Mouse (Mus musculus): ENCODE results near the gene Nin. TPM values are rescaled to one million over a fixed set of nuclear protein-coding genes. Genes with fewer than 3 reads are reported as not detected.
A peak's percentile ranks its signal among the peaks of the same experiment; 100 is the strongest.

Nin gene
- polyA plus RNA-seq, 1 experiment from 2014 or later, result 9.1 TPM

DNA sequence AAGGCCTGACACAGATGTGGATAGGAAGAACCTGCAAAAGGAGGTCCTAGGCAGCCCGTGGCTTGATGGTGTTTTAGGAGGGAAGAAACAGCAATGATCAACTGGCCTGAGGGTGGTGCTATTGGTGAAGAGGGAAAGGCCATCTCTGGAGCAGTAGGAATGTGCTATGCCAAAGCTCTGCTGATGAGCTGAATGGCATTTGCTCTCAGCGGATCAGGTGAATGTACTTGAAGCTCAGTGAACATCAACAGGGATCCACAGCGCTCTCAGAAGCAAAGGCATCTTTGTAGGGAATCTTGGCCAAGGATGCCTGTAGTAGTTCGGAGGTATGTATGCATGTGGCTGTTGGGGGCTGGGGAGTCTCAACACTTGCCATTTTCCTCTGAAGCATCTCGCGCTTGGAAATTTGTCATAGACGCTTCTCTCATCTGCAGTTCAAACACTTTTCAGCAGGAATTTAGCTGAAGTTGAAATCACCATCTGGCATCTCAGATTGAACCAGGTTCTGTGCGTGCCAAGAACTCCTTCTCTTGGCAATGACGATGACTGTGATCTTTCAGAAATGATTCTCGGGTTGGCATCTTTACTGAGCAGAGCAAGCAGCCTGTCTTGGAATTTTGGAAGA, 5.3 kb upstream of the Nin start:
- Histone ChIP-seq H3K9ac (replicated peaks) (no peak overlapping the region), H3K27ac (replicated peaks) (no peak overlapping the region), H3K4me2 (no peak overlapping the region), H3K36me3 (no peaks in the 10 kb centered on the region), H3K4me3 (replicated peaks) (no peak overlapping the region), H3K27me3 (replicated peaks) (no peaks in the 10 kb centered on the region), H3K4me1 (no peaks in the 10 kb centered on the region), H3K9me3 (replicated peaks) (no peaks in the 10 kb centered on the region)
- no peak for ATAC-seq (ENCODE audit: low FRiP score)
- whole genome bisulfite sequencing, result 90% methylated on average over 10 of the region's 10 CpGs

DNA sequence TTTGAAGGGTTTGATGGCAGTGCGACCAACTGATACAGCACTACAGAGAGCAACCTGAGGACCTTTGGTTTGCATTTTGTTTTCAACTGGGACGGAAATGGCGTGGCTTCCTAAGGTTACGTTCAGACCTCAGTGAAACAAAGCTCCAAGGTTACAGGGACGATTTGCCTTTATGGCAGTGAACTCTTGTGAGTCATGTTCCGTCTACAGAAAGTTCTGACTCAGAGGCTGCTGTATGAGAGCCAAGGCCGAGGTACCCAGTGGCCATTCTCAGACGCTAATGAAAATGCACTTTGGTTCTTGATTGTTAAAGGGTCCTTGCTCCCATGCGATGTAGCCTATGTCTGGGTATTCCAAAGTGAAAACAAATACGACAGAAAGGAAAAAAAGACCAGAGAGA, 3.6 kb upstream of the Nin start:
- Histone ChIP-seq H3K4me2 (no peak overlapping the region), H3K4me1 (peaks cover 3% of the 10 kb centered on the region; the same call in 1 of the 2 replicates), H3K27ac (replicated peaks) (no peak overlapping the region), H3K36me3 (no peaks in the 10 kb centered on the region), H3K4me3 (replicated peaks) (no peak overlapping the region), H3K9me3 (replicated peaks) (no peaks in the 10 kb centered on the region), H3K9ac (replicated peaks) (no peak overlapping the region), H3K27me3 (replicated peaks) (no peaks in the 10 kb centered on the region)
- WGBS, result 94% methylated on average over 10 of the region's 10 CpGs
- no peak for ATAC-seq (ENCODE audit: low FRiP score)

DNA sequence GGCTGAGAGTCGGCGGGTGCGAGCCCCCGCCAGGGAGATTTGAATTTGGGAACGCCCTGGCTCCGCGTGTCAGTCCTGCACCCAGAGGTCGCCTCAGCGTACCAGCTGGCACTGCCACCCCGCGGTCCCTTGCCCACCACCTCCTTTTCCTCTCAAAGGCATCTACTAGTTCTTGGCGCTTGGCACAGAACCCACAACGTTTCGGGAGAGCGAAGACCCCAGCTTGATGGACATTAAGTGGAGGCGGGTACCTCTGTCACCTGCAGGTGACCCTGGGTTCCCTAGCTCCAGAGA, 1.5 kb downstream of the Nin start:
- 4% methylated on average over 11 of the region's 16 CpGs for WGBS

DNA sequence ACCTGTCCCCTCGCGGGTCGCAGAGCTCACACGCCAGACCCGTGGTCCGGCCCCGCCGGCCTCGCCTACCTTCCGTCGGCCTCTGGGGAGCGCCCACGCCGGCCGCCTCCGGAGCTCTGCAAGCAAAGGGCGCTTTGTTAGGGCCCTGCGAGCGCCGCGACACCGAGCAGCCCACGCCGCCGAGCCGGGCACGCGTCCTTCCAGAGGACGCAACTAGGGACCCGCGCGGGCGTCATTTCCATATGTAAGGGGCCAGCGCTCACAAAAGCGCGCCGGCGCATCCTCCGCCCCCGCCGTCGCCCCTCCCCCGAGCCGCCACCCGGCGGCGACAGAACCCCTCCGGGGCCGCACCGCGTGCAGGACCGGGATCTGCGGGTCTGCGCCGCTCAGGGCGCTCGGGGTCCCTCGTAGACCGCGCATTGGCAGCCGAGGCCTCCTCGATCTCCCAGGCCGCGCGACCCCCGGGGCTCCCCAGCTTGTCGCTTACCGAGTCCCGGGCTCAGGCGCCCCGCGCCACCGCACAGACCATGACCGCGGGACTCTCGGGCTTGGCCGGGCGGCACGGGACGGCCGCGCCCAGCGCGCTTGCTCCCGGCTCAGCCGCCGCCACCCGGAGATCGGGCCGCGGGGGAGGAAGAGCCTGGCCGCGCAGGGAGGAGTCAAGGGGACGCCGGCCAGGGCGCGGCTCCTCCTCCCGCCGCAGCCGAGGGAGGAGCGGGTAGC, 2.0 kb downstream of the Nin start:
- H3K4me2 ChIP-seq, result peak overlapping the region; percentile 86
- WGBS, result under 1% methylated on average over 84 of the region's 101 CpGs
- H3K36me3 ChIP-seq, result no peaks in the 10 kb centered on the region
- no peaks in the 10 kb centered on the region for H3K9me3 ChIP-seq (replicated peaks)
- no peaks in the 10 kb centered on the region for H3K27me3 ChIP-seq (replicated peaks)
- peak overlapping the region; percentile 90 for H3K27ac ChIP-seq (replicated peaks)
- peak overlapping the region; percentile 84 for H3K4me3 ChIP-seq (replicated peaks)
- peaks cover 50% of the 10 kb centered on the region for H3K4me1 ChIP-seq
- peak; percentile 85 for ATAC-seq (ENCODE audit: low FRiP score)
- peak overlapping the region; percentile 90 for H3K9ac ChIP-seq (replicated peaks)

More for the DNA sequence above, 1.5 kb downstream of the Nin start:
- no peaks in the 10 kb centered on the region for H3K36me3 ChIP-seq
- peak; percentile 50 for ATAC-seq (ENCODE audit: low FRiP score)
- H3K4me1 ChIP-seq, result peaks cover 45% of the 10 kb centered on the region
- peak overlapping the region; percentile 90 for H3K27ac ChIP-seq (replicated peaks)
- H3K9ac ChIP-seq (replicated peaks), result peak overlapping the region; percentile 90
- no peaks in the 10 kb centered on the region for H3K9me3 ChIP-seq (replicated peaks)
- no peaks in the 10 kb centered on the region for H3K27me3 ChIP-seq (replicated peaks)
- peak overlapping the region; percentile 86 for H3K4me2 ChIP-seq
- H3K4me3 ChIP-seq (replicated peaks), result peak overlapping the region; percentile 84

DNA sequence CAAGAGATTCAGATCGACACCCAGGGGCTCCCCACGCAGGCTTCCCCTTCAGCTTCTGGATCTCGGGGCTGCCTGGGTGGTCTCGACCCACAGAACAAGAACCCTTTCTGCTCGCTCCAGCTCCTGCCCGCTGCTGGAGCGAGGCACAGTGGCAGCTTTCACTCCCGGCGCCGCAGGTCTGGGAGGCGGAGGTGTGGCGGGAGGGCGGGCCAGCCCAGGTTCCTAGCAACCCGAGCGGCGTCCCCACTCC, 2.5 kb downstream of the Nin start:
- Histone ChIP-seq H3K4me1 (peaks cover 55% of the 10 kb centered on the region), H3K36me3 (no peaks in the 10 kb centered on the region), H3K9ac (replicated peaks) (peak overlapping the region; percentile 90), H3K4me3 (replicated peaks) (peak overlapping the region; percentile 84), H3K4me2 (peak overlapping the region; percentile 86), H3K27me3 (replicated peaks) (no peaks in the 10 kb centered on the region), H3K27ac (replicated peaks) (peak overlapping the region; percentile 90), H3K9me3 (replicated peaks) (no peaks in the 10 kb centered on the region)
- peak; percentile 69; the same call in 1 of the 2 replicates for ATAC-seq (ENCODE audit: low FRiP score)
- 0% methylated on average over 16 of the region's 16 CpGs for WGBS

DNA sequence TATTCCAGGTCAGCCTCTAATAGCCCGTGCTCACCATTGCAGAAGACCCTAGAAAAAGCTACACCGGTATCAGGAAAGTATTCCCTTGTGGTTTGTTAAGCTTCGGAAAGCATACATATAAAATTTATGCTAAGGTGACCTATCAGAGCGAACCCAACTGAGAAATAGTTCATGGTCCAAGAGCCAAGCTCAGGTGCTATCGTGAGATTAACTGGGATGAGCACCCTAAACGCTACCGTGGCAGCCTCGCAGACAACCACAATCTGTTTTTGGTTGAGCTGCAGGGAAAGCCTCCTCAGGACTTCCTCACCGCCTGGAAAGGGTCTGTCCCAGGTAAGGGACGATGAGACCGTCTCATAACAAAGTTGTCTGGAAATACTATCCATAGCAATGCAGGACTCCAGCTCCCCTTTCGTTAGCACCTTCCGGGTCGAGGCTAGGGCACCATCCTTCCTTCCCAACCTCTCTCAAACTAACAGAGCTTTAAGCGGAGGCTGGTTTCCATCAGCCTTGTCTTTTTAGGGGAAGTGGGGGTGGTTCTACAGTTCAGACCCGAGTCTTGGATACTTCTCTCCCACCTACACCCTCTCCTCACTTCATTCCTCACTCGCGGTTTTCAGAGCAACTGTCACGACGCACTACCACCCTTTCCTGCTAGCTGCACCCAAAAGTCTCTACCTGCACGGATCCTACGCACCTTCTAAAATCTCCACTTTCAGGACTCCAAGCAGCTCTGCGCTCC, 3.0 kb downstream of the Nin start:
- Histone ChIP-seq H3K27me3 (replicated peaks) (no peaks in the 10 kb centered on the region), H3K9ac (replicated peaks) (peak overlapping the region; percentile 90), H3K4me3 (replicated peaks) (peak overlapping the region; percentile 84), H3K27ac (replicated peaks) (peak overlapping the region; percentile 90), H3K4me2 (peak overlapping the region; percentile 86), H3K4me1 (peaks cover 58% of the 10 kb centered on the region), H3K36me3 (no peaks in the 10 kb centered on the region), H3K9me3 (replicated peaks) (no peaks in the 10 kb centered on the region)
- WGBS, result 6% methylated on average over 23 of the region's 23 CpGs
- ATAC-seq (ENCODE audit: low FRiP score), result peak; percentile 15; the same call in 1 of the 2 replicates

DNA sequence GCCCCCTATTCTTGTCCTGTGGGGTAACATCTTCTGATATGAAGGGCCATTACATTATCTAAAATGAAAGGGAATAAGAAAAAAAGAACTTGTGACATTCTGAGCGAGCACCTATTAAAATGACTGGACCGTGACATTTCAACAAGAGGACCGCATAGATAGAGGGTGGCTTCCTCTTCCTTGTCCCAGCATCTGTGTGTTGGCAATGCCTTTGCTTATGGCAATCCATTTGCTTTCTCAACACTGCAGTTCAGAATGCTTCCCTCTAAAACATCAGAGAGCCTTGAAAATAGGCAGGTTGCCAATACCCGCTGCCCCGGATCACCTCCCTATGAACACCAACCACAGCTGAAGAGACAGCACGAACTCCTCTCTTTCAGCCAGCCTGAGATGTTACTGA, 3.6 kb downstream of the Nin start:
- H3K9me3 ChIP-seq (replicated peaks), result no peaks in the 10 kb centered on the region
- H3K4me3 ChIP-seq (replicated peaks), result peak overlapping the region; percentile 84
- H3K4me2 ChIP-seq, result peak overlapping the region; percentile 86
- H3K4me1 ChIP-seq, result peaks cover 64% of the 10 kb centered on the region
- peak overlapping the region; percentile 90 for H3K27ac ChIP-seq (replicated peaks)
- ATAC-seq (ENCODE audit: low FRiP score), result no peak
- peak overlapping the region; percentile 90; the same call in 1 of the 2 replicates for H3K9ac ChIP-seq (replicated peaks)
- 29% methylated on average over 6 of the region's 6 CpGs for WGBS
- no peaks in the 10 kb centered on the region for H3K27me3 ChIP-seq (replicated peaks)
- no peaks in the 10 kb centered on the region for H3K36me3 ChIP-seq

DNA sequence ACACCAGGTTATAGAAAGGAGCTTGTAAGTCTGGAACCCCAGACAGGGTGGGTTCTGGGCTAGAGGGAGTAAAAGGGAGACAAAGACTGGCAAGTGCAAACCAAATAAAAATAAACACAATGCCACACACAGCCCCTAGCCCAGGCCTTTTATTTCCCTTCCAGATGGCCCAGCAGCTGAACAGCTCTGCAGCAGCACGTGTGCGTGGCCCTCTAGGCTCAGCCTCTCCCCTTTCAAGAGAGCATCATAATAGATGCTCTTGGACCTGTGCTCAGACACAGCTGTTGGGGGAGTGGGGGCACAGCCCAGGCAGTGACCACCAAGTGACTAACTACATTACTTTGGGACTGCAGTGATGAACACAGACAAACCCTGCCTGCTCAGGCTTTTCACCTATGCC, 5.4 kb downstream of the Nin start:
- no peak for ATAC-seq (ENCODE audit: low FRiP score)
- WGBS, result 18% methylated on average over 2 of the region's 2 CpGs
- no peaks in the 10 kb centered on the region for H3K36me3 ChIP-seq
- no peak overlapping the region for H3K4me3 ChIP-seq (replicated peaks)
- H3K9me3 ChIP-seq (replicated peaks), result no peaks in the 10 kb centered on the region
- H3K4me1 ChIP-seq, result peaks cover 73% of the 10 kb centered on the region
- no peak overlapping the region for H3K4me2 ChIP-seq
- H3K9ac ChIP-seq (replicated peaks), result no peak overlapping the region
- no peaks in the 10 kb centered on the region for H3K27me3 ChIP-seq (replicated peaks)
- H3K27ac ChIP-seq (replicated peaks), result no peak overlapping the region

DNA sequence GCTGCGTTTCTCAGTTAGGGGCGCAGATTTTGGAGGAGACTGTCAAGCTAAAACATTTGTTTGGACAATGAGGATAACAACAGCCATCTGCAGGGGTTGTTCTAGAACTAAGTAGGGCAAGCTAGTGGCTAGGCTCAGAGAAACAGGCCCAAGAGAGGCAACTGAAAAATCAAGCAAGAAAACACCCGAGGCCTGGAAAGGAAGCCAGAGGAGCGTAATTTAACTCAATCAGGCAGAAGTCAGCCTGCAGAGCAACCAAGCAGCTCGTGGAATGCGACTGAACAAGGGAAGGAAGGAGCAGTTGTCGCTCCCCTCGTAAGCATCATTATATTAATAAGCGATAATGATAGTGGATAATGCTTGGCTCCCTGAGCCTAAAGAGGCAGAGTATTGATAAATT, 7.0 kb downstream of the Nin start:
- 0 out of 2 replicates have a peak overlapping the region, but pooled peaks have one; percentile 8 for H3K9ac ChIP-seq (replicated peaks)

DNA sequence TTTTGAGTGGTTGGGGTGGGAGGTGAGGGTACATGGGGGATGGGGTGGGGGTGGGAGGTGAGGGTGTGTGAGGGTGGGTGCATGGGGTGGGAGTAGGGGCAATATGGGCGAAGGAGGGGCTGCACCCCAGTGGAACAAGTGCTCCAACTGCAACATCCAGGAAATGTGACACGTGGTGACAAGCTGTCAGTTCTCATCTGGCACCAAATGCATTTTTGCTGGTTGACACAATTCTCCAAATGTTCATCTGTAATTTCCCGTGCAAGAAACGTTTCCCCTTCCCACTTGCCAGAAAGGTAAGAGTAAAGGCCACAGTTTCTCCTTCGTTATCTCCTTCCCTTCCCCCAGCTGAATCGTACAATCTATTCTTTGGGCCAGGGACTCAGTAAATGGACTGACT, 7.6 kb downstream of the Nin start:
- no peaks in the 10 kb centered on the region for H3K27me3 ChIP-seq (replicated peaks)
- H3K4me1 ChIP-seq, result peaks cover 69% of the 10 kb centered on the region
- no peaks in the 10 kb centered on the region for H3K9me3 ChIP-seq (replicated peaks)
- H3K4me2 ChIP-seq, result no peak overlapping the region
- ATAC-seq (ENCODE audit: low FRiP score), result no peak
- no peak overlapping the region for H3K4me3 ChIP-seq (replicated peaks)
- H3K36me3 ChIP-seq, result no peaks in the 10 kb centered on the region
- 0 out of 2 replicates have a peak overlapping the region, but pooled peaks have one; percentile 8 for H3K9ac ChIP-seq (replicated peaks)
- H3K27ac ChIP-seq (replicated peaks), result peak overlapping the region; percentile 33; the same call in 1 of the 2 replicates
- WGBS, result 65% methylated on average over 6 of the region's 6 CpGs

More for the DNA sequence above, 7.0 kb downstream of the Nin start:
- Histone ChIP-seq H3K9me3 (replicated peaks) (no peaks in the 10 kb centered on the region), H3K4me2 (no peak overlapping the region), H3K36me3 (no peaks in the 10 kb centered on the region), H3K27ac (replicated peaks) (peak overlapping the region; percentile 33; the same call in 1 of the 2 replicates), H3K4me1 (peaks cover 71% of the 10 kb centered on the region), H3K27me3 (replicated peaks) (no peaks in the 10 kb centered on the region), H3K4me3 (replicated peaks) (no peak overlapping the region)
- 31% methylated on average over 9 of the region's 9 CpGs for WGBS
- ATAC-seq (ENCODE audit: low FRiP score), result no peak

DNA sequence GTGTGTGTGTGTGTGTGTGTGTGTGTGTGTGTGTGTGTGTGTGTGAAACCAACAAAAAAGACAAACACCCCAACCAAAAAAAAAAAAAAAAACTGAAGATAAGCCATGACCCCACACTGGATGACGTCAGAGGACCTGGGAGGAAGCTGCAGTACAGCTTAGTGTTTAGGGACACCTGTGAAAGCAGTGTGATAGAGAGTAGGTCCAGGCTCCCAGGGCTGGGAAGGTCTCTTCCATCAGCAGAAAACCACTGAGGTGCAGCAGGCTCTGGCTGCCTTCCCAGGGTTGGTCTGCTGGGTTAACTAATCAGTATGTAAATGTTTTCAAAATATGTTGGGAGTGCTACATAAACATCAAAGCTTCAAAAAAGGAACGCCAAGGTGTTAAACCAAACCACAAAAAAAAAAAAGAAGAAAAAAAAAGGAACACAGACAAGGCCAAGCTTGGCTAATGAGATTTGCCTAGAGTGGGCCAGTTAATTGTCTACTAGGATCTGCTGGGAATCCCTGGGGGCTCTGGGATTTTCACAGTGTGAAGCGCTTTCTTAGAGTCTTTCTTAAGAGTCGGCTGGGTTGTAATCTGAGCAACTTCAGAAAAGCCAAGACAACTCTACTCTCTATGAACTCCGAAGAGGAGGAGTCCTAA, 8.6 kb downstream of the Nin start:
- WGBS, result 27% methylated on average over 5 of the region's 5 CpGs
- H3K27ac ChIP-seq (replicated peaks), result no peak overlapping the region
- peaks cover 60% of the 10 kb centered on the region for H3K4me1 ChIP-seq
- H3K4me3 ChIP-seq (replicated peaks), result no peak overlapping the region
- H3K4me2 ChIP-seq, result no peak overlapping the region
- ATAC-seq (ENCODE audit: low FRiP score), result no peak
- no peak overlapping the region for H3K9ac ChIP-seq (replicated peaks)
- no peaks in the 10 kb centered on the region for H3K9me3 ChIP-seq (replicated peaks)
- H3K27me3 ChIP-seq (replicated peaks), result no peaks in the 10 kb centered on the region
- no peaks in the 10 kb centered on the region for H3K36me3 ChIP-seq
